Mouse (Mus musculus) limb, embryonic 11.5 days (tissue): ENCODE data around the gene Tssk1. TPM values are rescaled to one million over a fixed set of nuclear protein-coding genes. Genes with fewer than 3 reads are reported as not detected.

Experiments used
- ATAC-seq: fragments of 200-750 bp; cut with Nextera tagmentation; 2 replicates; pipeline ENCODE4 v1.8.0; 2017; ENCODE audit warnings: low read depth; ENCODE audit not compliant: insufficient number of reproducible peaks, low FRiP score, low TSS enrichment
- DNase-seq: peaks from one replicate; pipeline ENCODE4 v3.0.0-alpha.2; 2015; ENCODE audit warnings: low spot score
- H3K27ac ChIP-seq: fragments of 300-500 bp; sonication (generic); replicated peaks from 2 replicates; pipeline ENCODE4 v1.5.1; 2014; ENCODE audit warnings: low read depth, mild to moderate bottlenecking, low read length
- H3K27me3 ChIP-seq: fragments of 300-500 bp; sonication (generic); 2 replicates; pipeline ENCODE4 v1.6.1; 2014; ENCODE audit warnings: mild to moderate bottlenecking, low read length, mixed read lengths; ENCODE audit not compliant: control insufficient read depth, insufficient read depth
- H3K36me3 ChIP-seq: fragments of 300-500 bp; sonication (generic); 2 replicates; pipeline ENCODE4 v1.6.1; 2014; ENCODE audit warnings: mild to moderate bottlenecking, low read length, moderate library complexity, mixed read lengths; ENCODE audit not compliant: control insufficient read depth, insufficient read depth
- H3K4me1 ChIP-seq: fragments of 300-500 bp; sonication (generic); 2 replicates; pipeline ENCODE4 v1.6.1; 2014; ENCODE audit warnings: low read length, mixed read lengths; ENCODE audit not compliant: control insufficient read depth, insufficient read depth
- H3K4me2 ChIP-seq: fragments of 300-500 bp; sonication (generic); 2 replicates; pipeline ENCODE4 v1.6.1; 2014; ENCODE audit warnings: low read depth, mild to moderate bottlenecking, moderate library complexity; ENCODE audit not compliant: severe bottlenecking
- H3K4me3 ChIP-seq: fragments of 300-500 bp; sonication (generic); 2 replicates; pipeline ENCODE4 v1.5.1; 2014; ENCODE audit warnings: low read depth, low read length
- H3K9ac ChIP-seq: fragments of 300-500 bp; sonication (generic); 2 replicates; pipeline ENCODE4 v1.6.1; 2014; ENCODE audit warnings: mild to moderate bottlenecking, low read length
- H3K9me3 ChIP-seq: fragments of 300-500 bp; sonication (generic); 2 replicates; pipeline ENCODE4 v1.6.1; 2016; ENCODE audit warnings: low read length; ENCODE audit not compliant: control insufficient read depth
- WGBS: fragments of 180-500 bp; shearing (Covaris S2); extraction: QIAGEN DNeasy Blood & Tissue Kit; methylation state at CpG from one replicate; pipeline ENCODE4 v1.1.7; 2014; 5-methylcytosine and 5-hydroxymethylcytosine counted together
- polyA plus RNA-seq: library from polyadenylated mRNA; unstranded; fragments of >200 nt; fragmentation: Nextera tagmentation; extraction: Ambion mirVana; gene quantifications from 2 replicates; pipeline ENCODE4 v1.2.1, GENCODE M21; 2014

Gene Tssk1
- polyA plus RNA-seq, 1 experiment from 2014 or later, result not detected

- Histone ChIP-seq H3K27ac (no peak overlapping the region), H3K36me3 (peaks cover 7% of the 10 kb centered on the region; the same call in 1 of the 2 replicates), H3K4me1 (no peaks in the 10 kb centered on the region), H3K9me3 (no peaks in the 10 kb centered on the region), H3K4me2 (no peak overlapping the region), H3K27me3 (no peaks in the 10 kb centered on the region), H3K9ac (no peak overlapping the region), H3K4me3 (no peak overlapping the region)
- 93% methylated on average over 2 of the region's 2 CpGs for WGBS
- DNase-seq (no peak), ATAC-seq (no peak)
Observed at GRCm38 (mm10) chr16:17865293-17865692, 28.7 kb upstream of the Tssk1 start.

- Histone ChIP-seq H3K4me2 (no peak overlapping the region), H3K9me3 (no peaks in the 10 kb centered on the region), H3K4me3 (no peak overlapping the region), H3K9ac (no peak overlapping the region), H3K27ac (no peak overlapping the region), H3K27me3 (no peaks in the 10 kb centered on the region), H3K36me3 (peaks cover 7% of the 10 kb centered on the region; the same call in 1 of the 2 replicates), H3K4me1 (no peaks in the 10 kb centered on the region)
- no peak for DNase-seq
- WGBS, result 55% methylated on average over 6 of the region's 6 CpGs
- ATAC-seq, result no peak
Observed at GRCm38 (mm10) chr16:17865770-17866169, 28.3 kb upstream of the Tssk1 start.

GRCm38 (mm10) chr16:17871248-17871647 is 22.8 kb upstream of the Tssk1 start:
- WGBS, result 88% methylated on average over 5 of the region's 5 CpGs
- no peaks in the 10 kb centered on the region for H3K4me1 ChIP-seq
- no peaks in the 10 kb centered on the region for H3K27me3 ChIP-seq

GRCm38 (mm10) chr16:17872995-17873394 is 21.0 kb upstream of the Tssk1 start:
- Histone ChIP-seq H3K27me3 (no peaks in the 10 kb centered on the region), H3K4me1 (no peaks in the 10 kb centered on the region), H3K9me3 (no peaks in the 10 kb centered on the region), H3K27ac (no peak overlapping the region), H3K9ac (no peak overlapping the region), H3K36me3 (peaks cover 13% of the 10 kb centered on the region), H3K4me3 (no peak overlapping the region), H3K4me2 (no peak overlapping the region)
- no peak for DNase-seq
- no peak for ATAC-seq
- WGBS, result 38% methylated on average over 4 of the region's 4 CpGs

More at GRCm38 (mm10) chr16:17871248-17871647, 22.8 kb upstream of the Tssk1 start:
- Histone ChIP-seq H3K4me2 (no peak overlapping the region), H3K9ac (no peak overlapping the region), H3K4me3 (no peak overlapping the region), H3K36me3 (peaks cover 13% of the 10 kb centered on the region), H3K27ac (no peak overlapping the region), H3K9me3 (no peaks in the 10 kb centered on the region)
- DNase-seq, result no peak
- ATAC-seq, result no peak

GRCm38 (mm10) chr16:17875174-17875573 is 18.8 kb upstream of the Tssk1 start:
- Histone ChIP-seq H3K9ac (no peak overlapping the region), H3K27me3 (no peaks in the 10 kb centered on the region), H3K27ac (no peak overlapping the region), H3K4me3 (no peak overlapping the region), H3K9me3 (no peaks in the 10 kb centered on the region), H3K36me3 (peaks cover 11% of the 10 kb centered on the region), H3K4me1 (no peaks in the 10 kb centered on the region), H3K4me2 (no peak overlapping the region)
- DNase-seq, result no peak
- 80% methylated on average over 4 of the region's 4 CpGs for WGBS
- no peak for ATAC-seq

- Histone ChIP-seq H3K27ac (no peak overlapping the region), H3K4me1 (no peaks in the 10 kb centered on the region), H3K9me3 (no peaks in the 10 kb centered on the region), H3K4me2 (no peak overlapping the region), H3K9ac (no peak overlapping the region), H3K4me3 (no peak overlapping the region), H3K36me3 (peaks cover 11% of the 10 kb centered on the region), H3K27me3 (no peaks in the 10 kb centered on the region)
- 91% methylated on average over 1 of the region's 1 CpGs for WGBS
- ATAC-seq, result no peak
- DNase-seq, result no peak
Observed at GRCm38 (mm10) chr16:17876096-17876495, 17.9 kb upstream of the Tssk1 start.

- ATAC-seq, result no peak
- no peak overlapping the region for H3K9ac ChIP-seq
- H3K4me3 ChIP-seq, result no peak overlapping the region
- H3K27ac ChIP-seq, result no peak overlapping the region
- no peaks in the 10 kb centered on the region for H3K9me3 ChIP-seq
- no peak for DNase-seq
- peaks cover 5% of the 10 kb centered on the region; the same call in 1 of the 2 replicates for H3K36me3 ChIP-seq
- no peak overlapping the region for H3K4me2 ChIP-seq
- no peaks in the 10 kb centered on the region for H3K27me3 ChIP-seq
- 0 out of 2 replicates have a peak, but pooled peaks cover 2% of the 10 kb centered on the region for H3K4me1 ChIP-seq
- WGBS, result 95% methylated on average over 4 of the region's 4 CpGs
Observed at GRCm38 (mm10) chr16:17879571-17879970, 14.5 kb upstream of the Tssk1 start.

GRCm38 (mm10) chr16:17882196-17882595 is 11.8 kb upstream of the Tssk1 start:
- Histone ChIP-seq H3K4me3 (no peak overlapping the region), H3K27me3 (no peaks in the 10 kb centered on the region), H3K27ac (no peak overlapping the region), H3K4me2 (no peak overlapping the region), H3K9me3 (no peaks in the 10 kb centered on the region), H3K9ac (no peak overlapping the region), H3K36me3 (peaks cover 5% of the 10 kb centered on the region; the same call in 1 of the 2 replicates), H3K4me1 (0 out of 2 replicates have a peak, but pooled peaks cover 2% of the 10 kb centered on the region)
- ATAC-seq (no peak), DNase-seq (no peak)

- Histone ChIP-seq H3K9me3 (no peaks in the 10 kb centered on the region), H3K27me3 (no peaks in the 10 kb centered on the region), H3K4me1 (0 out of 2 replicates have a peak, but pooled peaks cover 2% of the 10 kb centered on the region), H3K9ac (no peak overlapping the region), H3K36me3 (peaks cover 3% of the 10 kb centered on the region; the same call in 1 of the 2 replicates), H3K27ac (no peak overlapping the region), H3K4me3 (no peak overlapping the region), H3K4me2 (no peak overlapping the region)
- ATAC-seq (no peak), DNase-seq (no peak)
- 76% methylated on average over 6 of the region's 6 CpGs for WGBS
Observed at GRCm38 (mm10) chr16:17884116-17884515, 9.9 kb upstream of the Tssk1 start.
